Mouse (Mus musculus) cerebellum, adult 2 months (tissue): ENCODE data around the gene Stx6.

Experiments used
- CTCF ChIP-seq: fragments of 200-500 bp; IDR thresholded peaks from 2 replicates; pipeline ENCODE4 v1.5.1; 2011; ENCODE audit warnings: low read depth, mild to moderate bottlenecking, control low read depth, low read length, moderate library complexity, borderline replicate concordance; ENCODE audit not compliant: insufficient read depth
- POLR2A ChIP-seq: fragments of 200-500 bp; IDR thresholded peaks from 2 replicates; pipeline ENCODE4 v1.6.1; 2011; ENCODE audit warnings: low read length, control low read depth, borderline replicate concordance; ENCODE audit not compliant: insufficient read depth

DNA sequence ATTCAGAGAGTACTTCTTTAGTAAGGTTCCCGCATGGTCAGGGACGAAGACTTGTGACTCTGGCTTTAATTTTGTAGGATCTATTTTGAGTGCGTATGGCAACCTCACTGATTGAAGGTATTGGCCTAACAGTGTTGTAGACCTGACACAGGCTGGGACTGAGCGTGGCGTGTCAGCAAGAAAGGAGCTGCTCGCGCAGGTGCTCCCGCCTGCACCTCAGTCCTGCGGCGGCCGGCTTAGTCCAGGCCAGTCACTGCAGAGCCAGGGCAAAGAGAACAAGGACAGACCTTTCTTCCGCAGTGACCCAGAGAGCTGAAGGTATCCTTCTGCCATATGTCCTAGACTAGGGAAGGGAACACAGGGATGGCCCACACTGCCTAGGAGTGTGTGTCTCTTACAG is 45.4 kb downstream of the Stx6 start:
- TF ChIP-seq CTCF (no peak), POLR2A (no peak)
